Mouse (Mus musculus) G1E (cell line): ENCODE results near the gene Rpl7l1. TPM values are rescaled to one million over a fixed set of nuclear protein-coding genes. Genes with fewer than 3 reads are reported as not detected.
A peak's percentile ranks its signal among the peaks of the same experiment; 100 is the strongest.

Source experiments
- ATAC-seq: 2 replicates; pipeline ENCODE4 v1.8.0; 2016; ENCODE audit warnings: mild to moderate bottlenecking; ENCODE audit not compliant: insufficient number of reproducible peaks, poor library complexity, low FRiP score, severe bottlenecking; ENCODE audit errors: extremely low read depth
- DNase-seq: peaks from one replicate; pipeline ENCODE4 v3.0.0; 2012; ENCODE audit warnings: low spot score
- H3K27me3 ChIP-seq: 2 replicates; pipeline ENCODE4 v1.6.1; 2012; ENCODE audit warnings: mild to moderate bottlenecking, low read length, inconsistent platforms; ENCODE audit not compliant: insufficient read depth
- H3K36me3 ChIP-seq: replicated peaks from 2 replicates; pipeline ENCODE3; 2012; ENCODE audit warnings: mild to moderate bottlenecking, inconsistent platforms
- H3K4me1 ChIP-seq: 2 replicates; pipeline ENCODE4 v1.6.1; 2012; ENCODE audit warnings: low read depth, low read length, inconsistent platforms, mixed read lengths; ENCODE audit not compliant: insufficient read depth
- H3K4me3 ChIP-seq: 2 replicates; pipeline ENCODE4 v1.5.1; 2012; ENCODE audit warnings: low read depth, mild to moderate bottlenecking, inconsistent platforms, low read length, moderate library complexity, mixed read lengths
- H3K9me3 ChIP-seq: replicated peaks from 2 replicates; pipeline ENCODE4 v1.6.1; 2012; ENCODE audit warnings: inconsistent platforms
- CTCF ChIP-seq: IDR thresholded peaks from 2 replicates; pipeline ENCODE4 v1.5.1; 2012; ENCODE audit warnings: low read depth, low read length, inconsistent platforms, mixed read lengths
- GATA1 ChIP-seq: IDR thresholded peaks from 2 replicates; pipeline ENCODE4 v1.6.1; 2012; ENCODE audit warnings: borderline replicate concordance, low read length, inconsistent platforms, mixed read lengths
- GATA2 ChIP-seq: IDR thresholded peaks from 2 replicates; pipeline ENCODE4 v1.6.1; 2012; ENCODE audit warnings: low read depth, low read length, inconsistent platforms, borderline replicate concordance
- POLR2AphosphoS5 ChIP-seq: IDR thresholded peaks from 2 replicates; pipeline ENCODE4 v1.6.1; 2012; ENCODE audit warnings: low read depth, low read length, inconsistent platforms; ENCODE audit not compliant: insufficient replicate concordance
- TAL1 ChIP-seq: conservative IDR thresholded peaks from 2 replicates; pipeline ENCODE4 v1.6.1; 2012; ENCODE audit warnings: low read depth, low read length, inconsistent platforms, mixed read lengths
- polyA plus RNA-seq: library from polyadenylated mRNA; stranded (reverse); fragments of >175 nt; gene quantifications from 2 replicates; pipeline ENCODE4 v1.2.3, GENCODE M21; 2012
- total RNA-seq, 2 experiments: library from RNA; stranded (forward) in 1 of 2; stranded (reverse) in 1 of 2; fragments of 200-1000 nt in 1 of 2; fragments of >200 nt in 1 of 2; fragmentation: Nextera tagmentation in 1 of 2; gene quantifications; 2 replicates each; pipeline ENCODE4 v1.2.3; 2014 to 2017

Gene Rpl7l1
- total and polyA plus RNA-seq, 3 experiments, result 11.3 to 181 (median 154) TPM

DNA sequence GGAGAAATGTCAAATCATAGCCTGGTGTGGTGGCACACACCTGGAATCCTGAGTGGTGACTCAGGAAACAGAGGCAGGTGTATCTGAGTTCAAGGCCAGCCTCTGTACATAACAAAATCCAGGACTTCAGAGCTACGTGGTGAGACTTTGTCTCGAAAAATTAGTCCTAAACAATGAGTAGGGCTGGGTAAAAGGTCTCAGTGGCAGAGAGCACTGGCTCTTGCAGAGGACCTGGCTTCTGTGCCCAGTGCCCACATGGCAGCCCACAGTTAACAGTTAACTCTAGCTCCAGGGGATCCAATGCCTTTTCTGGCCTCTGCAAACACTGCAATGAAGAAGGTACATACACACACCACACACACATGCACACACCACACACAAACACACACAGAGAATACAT lies 34.7 kb downstream of the Rpl7l1 start:
- no peak overlapping the region for H3K4me3 ChIP-seq
- TF ChIP-seq GATA2, result no peak
- TF ChIP-seq CTCF, result no peak
- TF ChIP-seq GATA1, result no peak
- no peak for TF ChIP-seq POLR2AphosphoS5
- no peak for TF ChIP-seq TAL1
- ATAC-seq, result no peak
- peaks cover 70% of the 10 kb centered on the region for H3K36me3 ChIP-seq
- no peak for DNase-seq
- H3K4me1 ChIP-seq, result peaks cover 37% of the 10 kb centered on the region
- no peaks in the 10 kb centered on the region for H3K9me3 ChIP-seq
- H3K27me3 ChIP-seq, result no peaks in the 10 kb centered on the region

DNA sequence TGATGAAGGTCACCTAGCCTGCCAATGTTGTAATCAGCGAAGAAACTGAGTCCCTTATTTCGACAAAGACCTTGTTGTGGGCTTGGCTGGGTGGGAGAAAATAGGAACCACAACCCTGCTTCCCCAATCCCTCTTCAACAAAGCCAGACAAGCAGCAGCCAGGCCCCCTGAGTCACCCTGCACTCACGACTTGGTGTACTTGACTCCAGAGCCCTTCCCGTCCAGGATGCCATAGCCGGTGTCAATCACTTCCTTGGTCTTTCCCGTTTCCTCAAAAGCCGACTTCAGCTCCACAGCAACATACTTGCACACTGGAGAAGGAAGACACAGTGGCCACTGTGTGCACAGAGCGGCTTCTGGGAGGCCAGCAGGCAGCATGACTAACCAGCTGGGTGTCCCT lies 35.2 kb downstream of the Rpl7l1 start:
- H3K9me3 ChIP-seq, result no peaks in the 10 kb centered on the region

DNA sequence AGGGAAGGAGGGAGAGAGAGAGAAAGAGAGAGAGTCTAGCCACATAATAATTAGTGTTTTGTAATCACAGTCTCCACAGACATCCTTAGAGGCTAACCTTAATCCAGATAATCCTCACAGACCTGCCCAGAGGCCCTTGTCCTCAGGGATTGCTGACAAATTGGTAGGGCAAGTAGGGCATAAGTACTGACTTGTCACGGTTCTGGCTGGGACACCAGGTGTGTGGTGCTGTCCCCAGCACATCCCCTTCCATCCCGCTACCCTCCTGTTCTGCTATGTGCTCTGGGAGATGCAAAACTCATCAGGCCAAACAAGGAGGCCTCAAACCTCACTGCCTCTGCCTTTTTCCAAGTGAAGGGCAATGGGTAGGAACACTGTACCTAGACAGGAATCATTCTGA lies 37.0 kb downstream of the Rpl7l1 start:
- Histone ChIP-seq H3K4me1 (peaks cover 26% of the 10 kb centered on the region), H3K9me3 (no peaks in the 10 kb centered on the region), H3K4me3 (no peak overlapping the region), H3K27me3 (no peaks in the 10 kb centered on the region), H3K36me3 (peaks cover 89% of the 10 kb centered on the region)
- ATAC-seq, result no peak
- TF ChIP-seq GATA1 (no peak), TAL1 (no peak), POLR2AphosphoS5 (no peak), CTCF (no peak), GATA2 (no peak)
- no peak for DNase-seq

More for the DNA sequence above, 35.2 kb downstream of the Rpl7l1 start:
- TF ChIP-seq CTCF (no peak), POLR2AphosphoS5 (no peak), GATA1 (no peak), GATA2 (no peak), TAL1 (no peak)
- DNase-seq, result no peak
- Histone ChIP-seq H3K27me3 (no peaks in the 10 kb centered on the region), H3K36me3 (peaks cover 76% of the 10 kb centered on the region), H3K4me3 (no peak overlapping the region), H3K4me1 (peaks cover 33% of the 10 kb centered on the region)
- ATAC-seq, result no peak

- ATAC-seq (no peak), DNase-seq (no peak)
- TF ChIP-seq POLR2AphosphoS5 (no peak), GATA2 (no peak), GATA1 (no peak), CTCF (no peak), TAL1 (no peak)
- Histone ChIP-seq H3K9me3 (no peaks in the 10 kb centered on the region), H3K36me3 (peaks cover 69% of the 10 kb centered on the region), H3K4me3 (no peak overlapping the region), H3K27me3 (no peaks in the 10 kb centered on the region), H3K4me1 (peaks cover 12% of the 10 kb centered on the region; the same call in 1 of the 2 replicates)
Observed at GRCm38 (mm10) chr17:46742986-46743385, 39.5 kb downstream of the Rpl7l1 start.

GRCm38 (mm10) chr17:46741305-46741704 lies 41.2 kb downstream of the Rpl7l1 start:
- Histone ChIP-seq H3K4me1 (peaks cover 4% of the 10 kb centered on the region; the same call in 1 of the 2 replicates), H3K27me3 (no peaks in the 10 kb centered on the region), H3K4me3 (no peak overlapping the region), H3K9me3 (no peaks in the 10 kb centered on the region), H3K36me3 (peaks cover 68% of the 10 kb centered on the region)
- TF ChIP-seq POLR2AphosphoS5, result no peak
- TF ChIP-seq TAL1, result no peak
- no peak for TF ChIP-seq GATA1
- TF ChIP-seq CTCF, result no peak
- no peak for TF ChIP-seq GATA2
- ATAC-seq, result no peak
- DNase-seq, result no peak

DNA sequence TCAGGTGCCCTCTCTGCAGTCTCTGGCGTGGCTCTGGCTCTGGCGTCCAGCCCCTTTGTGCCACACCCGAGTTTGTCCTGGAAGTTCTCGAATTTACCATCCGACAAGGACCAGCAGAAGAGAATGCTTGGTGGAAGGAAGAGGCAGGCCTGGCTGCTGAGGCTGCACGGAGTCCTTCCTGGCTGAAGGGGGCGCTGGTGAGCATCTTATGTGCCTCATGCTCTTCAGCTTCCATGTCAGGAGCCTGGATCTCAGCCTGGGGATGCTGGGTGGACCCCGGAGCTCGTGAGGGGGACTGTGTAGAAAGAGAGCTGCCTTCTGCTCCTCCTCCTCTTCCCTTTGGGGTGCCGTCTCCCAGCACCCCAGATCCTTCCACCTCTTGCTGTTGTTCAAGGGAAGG lies 46.3 kb downstream of the Rpl7l1 start:
- Histone ChIP-seq H3K4me3 (no peak overlapping the region), H3K27me3 (no peaks in the 10 kb centered on the region), H3K4me1 (peaks cover 2% of the 10 kb centered on the region; the same call in 1 of the 2 replicates), H3K9me3 (no peaks in the 10 kb centered on the region), H3K36me3 (peaks cover 47% of the 10 kb centered on the region)
- DNase-seq (no peak), ATAC-seq (no peak)
- TF ChIP-seq TAL1 (no peak), POLR2AphosphoS5 (no peak), CTCF (peak; percentile 70), GATA1 (no peak), GATA2 (no peak)

DNA sequence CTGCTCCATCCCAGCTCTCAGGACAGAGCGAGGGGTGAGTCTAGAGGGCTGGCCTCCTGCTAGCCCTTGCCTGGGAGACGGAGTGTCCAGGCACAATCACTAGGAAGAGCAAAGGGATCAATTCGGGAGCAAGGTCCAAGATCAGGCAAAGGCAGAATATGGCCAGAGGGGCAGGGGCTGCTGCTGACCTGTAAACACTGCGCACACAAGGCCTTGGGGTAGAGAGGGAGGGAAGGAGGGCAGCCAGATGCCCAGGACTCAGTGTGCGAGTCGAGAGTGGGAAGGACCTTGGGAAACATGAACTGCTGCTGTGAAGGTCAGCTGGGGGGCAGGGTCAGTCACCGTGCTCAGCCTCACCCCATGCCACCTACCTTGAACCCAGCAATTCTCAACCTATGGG lies 47.2 kb downstream of the Rpl7l1 start:
- DNase-seq (no peak), ATAC-seq (no peak)
- Histone ChIP-seq H3K4me1 (peaks cover 2% of the 10 kb centered on the region; the same call in 1 of the 2 replicates), H3K27me3 (no peaks in the 10 kb centered on the region), H3K4me3 (no peak overlapping the region), H3K9me3 (no peaks in the 10 kb centered on the region), H3K36me3 (peaks cover 45% of the 10 kb centered on the region)
- TF ChIP-seq TAL1 (no peak), GATA2 (no peak), GATA1 (no peak), POLR2AphosphoS5 (no peak), CTCF (no peak)
